Mouse (Mus musculus) ES-Bruce4 (cell line): ENCODE data around the gene Fam110c.

Experiments
- CTCF ChIP-seq: IDR thresholded peaks from one replicate; pipeline ENCODE4 v1.8.1; 2011; ENCODE audit warnings: low read depth, low read length
- POLR2A ChIP-seq: IDR thresholded peaks from one replicate; pipeline ENCODE4 v1.8.1; 2011; ENCODE audit warnings: low read length; ENCODE audit not compliant: insufficient read depth

GRCm38 (mm10) chr12:31073412-31074354 is at the start of gene Fam110c:
- no peak for TF ChIP-seq POLR2A
- TF ChIP-seq CTCF: no peak
